Mouse (Mus musculus) liver, postnatal 0 days (tissue): ENCODE results near the gene Kcnn1. TPM values are rescaled to one million over a fixed set of nuclear protein-coding genes. Genes with fewer than 3 reads are reported as not detected.

Experiments
- ATAC-seq: fragments of 200-750 bp; cut with Nextera tagmentation; 2 replicates; pipeline ENCODE4 v1.8.0; 2017; ENCODE audit warnings: mild to moderate bottlenecking, moderate library complexity
- DNase-seq: peaks from one replicate; pipeline ENCODE4 v3.0.0-alpha.2; 2016
- H3K27ac ChIP-seq: fragments of 300-500 bp; sonication (generic); 2 replicates; pipeline ENCODE4 v1.5.1; 2014; ENCODE audit warnings: antibody characterized with exemption, moderate library complexity, mild to moderate bottlenecking, low read depth
- H3K27me3 ChIP-seq: fragments of 300-500 bp; sonication (generic); 2 replicates; pipeline ENCODE4 v1.6.1; 2014; ENCODE audit warnings: low read length, control low read depth, mixed read lengths; ENCODE audit not compliant: insufficient read depth
- H3K36me3 ChIP-seq: fragments of 300-500 bp; sonication (generic); replicated peaks from 2 replicates; pipeline ENCODE4 v1.6.1; 2014; ENCODE audit warnings: mild to moderate bottlenecking, control low read depth, low read length, moderate library complexity, mixed read lengths; ENCODE audit not compliant: insufficient read depth
- H3K4me1 ChIP-seq: fragments of 300-500 bp; sonication (generic); 2 replicates; pipeline ENCODE4 v1.6.1; 2014; ENCODE audit warnings: antibody characterized with exemption, mild to moderate bottlenecking, control low read depth; ENCODE audit not compliant: insufficient read depth
- H3K4me2 ChIP-seq: fragments of 300-500 bp; sonication (generic); 2 replicates; pipeline ENCODE4 v1.6.1; 2014; ENCODE audit warnings: low read depth, mild to moderate bottlenecking, low read length, moderate library complexity, mixed read lengths
- H3K4me3 ChIP-seq: fragments of 300-500 bp; sonication (generic); 2 replicates; pipeline ENCODE4 v1.5.1; 2014; ENCODE audit warnings: low read depth, low read length
- H3K9ac ChIP-seq: fragments of 300-500 bp; sonication (generic); replicated peaks from 2 replicates; pipeline ENCODE4 v1.6.1; 2014; ENCODE audit warnings: mild to moderate bottlenecking, moderate library complexity
- H3K9me3 ChIP-seq: fragments of 300-500 bp; sonication (generic); 2 replicates; pipeline ENCODE4 v1.6.1; 2016; ENCODE audit warnings: mild to moderate bottlenecking, control low read depth, low read length, mixed read lengths
- CTCF ChIP-seq: sonication (generic); IDR thresholded peaks from 2 replicates; pipeline ENCODE4 v1.5.1; 2016; ENCODE audit warnings: antibody characterized with exemption, low read depth
- EP300 ChIP-seq: IDR thresholded peaks from 2 replicates; pipeline ENCODE4 v1.6.1; 2016; ENCODE audit warnings: antibody characterized with exemption, low read depth, mild to moderate bottlenecking
- WGBS: fragments of 180-500 bp; shearing (Covaris S2); extraction: QIAGEN DNeasy Blood & Tissue Kit; methylation state at CpG from one replicate; pipeline ENCODE4 v1.1.7; 2014; ENCODE audit not compliant: insufficient replicate concordance; 5-methylcytosine and 5-hydroxymethylcytosine counted together
- polyA plus RNA-seq: library from polyadenylated mRNA; unstranded; fragments of >200 nt; fragmentation: Nextera tagmentation; extraction: Ambion mirVana; gene quantifications from 2 replicates; pipeline ENCODE4 v1.2.1, GENCODE M21; 2015

Kcnn1 gene
- polyA plus RNA-seq, 1 experiment from 2014 or later = 0.19 TPM

GRCm38 (mm10) chr8:70853863-70854262, 9.2 kb downstream of the Kcnn1 start:
- WGBS = 35% methylated on average over 2 of the region's 2 CpGs
- H3K36me3 ChIP-seq = no peaks in the 10 kb centered on the region
- H3K4me3 ChIP-seq = no peak overlapping the region
- H3K4me1 ChIP-seq = peaks cover 6% of the 10 kb centered on the region
- DNase-seq = no peak
- TF ChIP-seq CTCF (no peak), EP300 (no peak)
- no peak overlapping the region for H3K27ac ChIP-seq
- no peak overlapping the region for H3K9ac ChIP-seq
- H3K4me2 ChIP-seq = no peak overlapping the region
- no peak for ATAC-seq
- peaks cover 4% of the 10 kb centered on the region; the same call in 1 of the 2 replicates for H3K27me3 ChIP-seq
- no peaks in the 10 kb centered on the region for H3K9me3 ChIP-seq

DNA sequence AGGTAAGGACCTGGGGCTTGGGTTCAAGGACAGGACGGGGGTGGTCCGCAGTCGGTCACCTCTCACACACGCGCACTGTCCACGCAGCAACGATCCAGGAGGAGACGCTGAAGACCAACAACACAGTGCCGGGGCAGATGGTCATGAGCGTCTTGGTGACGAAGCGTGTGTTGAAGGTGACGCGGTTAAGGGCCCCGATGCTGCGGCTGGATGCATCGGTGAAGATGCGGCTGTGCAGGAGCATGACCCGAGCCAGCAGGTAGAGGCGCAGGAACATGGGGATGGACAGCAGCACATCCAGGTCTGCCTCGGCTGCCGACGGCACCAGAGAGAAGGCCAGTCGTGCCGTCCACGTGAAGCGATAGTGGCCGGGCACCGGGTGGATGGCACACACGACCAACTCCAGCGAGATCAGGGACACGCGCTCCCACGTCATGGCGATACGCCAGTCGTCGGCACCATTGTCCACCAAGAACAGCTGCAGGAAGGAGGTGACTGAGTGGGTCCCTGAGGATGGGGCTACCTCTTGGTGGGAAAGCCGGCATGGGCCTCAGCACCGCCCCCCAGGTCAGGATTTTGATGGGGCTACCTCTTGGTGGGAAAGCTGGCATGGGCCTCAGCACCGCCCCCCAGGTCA, 10.3 kb downstream of the Kcnn1 start:
- ATAC-seq = no peak
- Histone ChIP-seq H3K4me2 (no peak overlapping the region), H3K27ac (no peak overlapping the region), H3K9ac (no peak overlapping the region), H3K4me3 (no peak overlapping the region), H3K4me1 (peaks cover 6% of the 10 kb centered on the region), H3K27me3 (peaks cover 8% of the 10 kb centered on the region; the same call in 1 of the 2 replicates), H3K9me3 (no peaks in the 10 kb centered on the region), H3K36me3 (no peaks in the 10 kb centered on the region)
- WGBS = 90% methylated on average over 41 of the region's 41 CpGs
- no peak for DNase-seq
- TF ChIP-seq EP300 = no peak
- TF ChIP-seq CTCF = no peak

DNA sequence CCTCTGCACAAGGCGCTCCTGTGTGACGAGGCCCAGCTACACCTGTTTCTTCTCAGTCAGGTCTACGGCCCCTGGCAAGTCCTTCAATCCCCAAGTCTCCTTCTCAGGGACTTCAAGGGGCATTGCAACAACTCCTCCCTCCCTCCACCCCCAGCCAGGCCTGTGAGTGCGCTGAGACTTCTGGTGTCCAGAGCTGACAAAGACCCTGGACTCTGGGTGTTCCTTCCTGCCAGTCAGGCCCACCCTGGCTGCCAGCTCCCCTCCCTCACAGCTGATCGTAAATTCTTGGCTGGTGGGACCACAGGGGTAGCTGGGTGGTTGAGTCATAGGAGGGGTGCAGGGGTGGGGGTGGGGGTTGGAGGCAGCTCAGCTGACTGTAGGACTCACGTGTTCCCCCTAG, 11.2 kb downstream of the Kcnn1 start:
- no peaks in the 10 kb centered on the region for H3K9me3 ChIP-seq
- DNase-seq = no peak
- no peak overlapping the region for H3K4me2 ChIP-seq
- H3K4me1 ChIP-seq = peaks cover 3% of the 10 kb centered on the region
- no peak overlapping the region for H3K27ac ChIP-seq
- WGBS = 66% methylated on average over 6 of the region's 6 CpGs
- H3K36me3 ChIP-seq = no peaks in the 10 kb centered on the region
- H3K27me3 ChIP-seq = peaks cover 10% of the 10 kb centered on the region; the same call in 1 of the 2 replicates
- no peak overlapping the region for H3K9ac ChIP-seq
- TF ChIP-seq CTCF (no peak), EP300 (no peak)
- no peak overlapping the region for H3K4me3 ChIP-seq
- no peak for ATAC-seq

DNA sequence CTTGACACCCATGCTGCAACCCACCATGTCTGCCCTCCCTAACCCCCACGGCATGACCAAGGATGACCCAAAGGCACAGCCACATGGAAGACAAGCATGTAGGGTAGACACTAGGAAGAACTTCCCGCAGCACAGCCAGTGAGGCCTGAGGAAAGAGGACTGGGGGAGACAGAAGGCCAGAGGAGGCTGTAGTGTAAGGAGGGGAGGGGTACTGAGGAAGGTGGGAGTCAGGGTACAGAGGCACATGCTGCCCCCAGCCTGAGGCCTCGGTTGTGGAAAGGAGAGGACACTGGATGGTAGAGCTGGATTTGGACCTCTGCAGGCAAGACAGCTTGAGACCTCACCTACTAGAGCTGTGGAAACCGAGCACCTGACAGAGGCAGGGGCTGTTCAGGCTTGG, 12.1 kb downstream of the Kcnn1 start:
- no peak for TF ChIP-seq CTCF
- TF ChIP-seq EP300 = no peak
- no peak for DNase-seq
- Histone ChIP-seq H3K9ac (no peak overlapping the region), H3K4me2 (no peak overlapping the region), H3K36me3 (no peaks in the 10 kb centered on the region), H3K4me1 (no peaks in the 10 kb centered on the region), H3K9me3 (no peaks in the 10 kb centered on the region), H3K4me3 (no peak overlapping the region), H3K27me3 (peaks cover 13% of the 10 kb centered on the region; the same call in 1 of the 2 replicates), H3K27ac (no peak overlapping the region)
- WGBS = 85% methylated on average over 4 of the region's 4 CpGs
- no peak for ATAC-seq

- no peak for DNase-seq
- no peak for ATAC-seq
- 70% methylated on average over 7 of the region's 7 CpGs for WGBS
- no peak for TF ChIP-seq CTCF
- TF ChIP-seq EP300 = no peak
- Histone ChIP-seq H3K27me3 (peaks cover 13% of the 10 kb centered on the region; the same call in 1 of the 2 replicates), H3K9me3 (no peaks in the 10 kb centered on the region), H3K36me3 (no peaks in the 10 kb centered on the region), H3K4me1 (no peaks in the 10 kb centered on the region), H3K27ac (no peak overlapping the region), H3K4me2 (no peak overlapping the region), H3K9ac (no peak overlapping the region), H3K4me3 (no peak overlapping the region)
These were observed 12.8 kb downstream of the Kcnn1 start for GRCm38 (mm10) chr8:70850132-70850845.

- H3K27ac ChIP-seq = no peak overlapping the region
- 66% methylated on average over 3 of the region's 3 CpGs for WGBS
- H3K9me3 ChIP-seq = no peaks in the 10 kb centered on the region
- H3K4me3 ChIP-seq = no peak overlapping the region
- no peak overlapping the region for H3K4me2 ChIP-seq
- no peaks in the 10 kb centered on the region for H3K36me3 ChIP-seq
- DNase-seq (no peak), ATAC-seq (no peak)
- no peak for TF ChIP-seq CTCF
- TF ChIP-seq EP300 = no peak
- peaks cover under 1% of the 10 kb centered on the region; the same call in 1 of the 2 replicates for H3K4me1 ChIP-seq
- H3K9ac ChIP-seq = no peak overlapping the region
- H3K27me3 ChIP-seq = peaks cover 8% of the 10 kb centered on the region; the same call in 1 of the 2 replicates
These were observed 13.6 kb downstream of the Kcnn1 start for GRCm38 (mm10) chr8:70849333-70849990.
